Mouse (Mus musculus) G1E (cell line): ENCODE data around the gene Ppm1j. TPM values are rescaled to one million over a fixed set of nuclear protein-coding genes. Genes with fewer than 3 reads are reported as not detected.
A peak's percentile ranks its signal among the peaks of the same experiment; 100 is the strongest.

Source experiments
- ATAC-seq: 2 replicates; pipeline ENCODE4 v1.8.0; 2016; ENCODE audit warnings: mild to moderate bottlenecking; ENCODE audit not compliant: insufficient number of reproducible peaks, poor library complexity, low FRiP score, severe bottlenecking; ENCODE audit errors: extremely low read depth
- DNase-seq: peaks from one replicate; pipeline ENCODE4 v3.0.0; 2012; ENCODE audit warnings: low spot score
- H3K27me3 ChIP-seq: 2 replicates; pipeline ENCODE4 v1.6.1; 2012; ENCODE audit warnings: mild to moderate bottlenecking, low read length, inconsistent platforms; ENCODE audit not compliant: insufficient read depth
- H3K36me3 ChIP-seq: replicated peaks from 2 replicates; pipeline ENCODE3; 2012; ENCODE audit warnings: mild to moderate bottlenecking, inconsistent platforms
- H3K4me1 ChIP-seq: 2 replicates; pipeline ENCODE4 v1.6.1; 2012; ENCODE audit warnings: low read depth, low read length, inconsistent platforms, mixed read lengths; ENCODE audit not compliant: insufficient read depth
- H3K4me3 ChIP-seq: 2 replicates; pipeline ENCODE4 v1.5.1; 2012; ENCODE audit warnings: low read depth, mild to moderate bottlenecking, inconsistent platforms, low read length, moderate library complexity, mixed read lengths
- H3K9me3 ChIP-seq: replicated peaks from 2 replicates; pipeline ENCODE4 v1.6.1; 2012; ENCODE audit warnings: inconsistent platforms
- CTCF ChIP-seq: IDR thresholded peaks from 2 replicates; pipeline ENCODE4 v1.5.1; 2012; ENCODE audit warnings: low read depth, low read length, inconsistent platforms, mixed read lengths
- GATA1 ChIP-seq: IDR thresholded peaks from 2 replicates; pipeline ENCODE4 v1.6.1; 2012; ENCODE audit warnings: borderline replicate concordance, low read length, inconsistent platforms, mixed read lengths
- GATA2 ChIP-seq: IDR thresholded peaks from 2 replicates; pipeline ENCODE4 v1.6.1; 2012; ENCODE audit warnings: low read depth, low read length, inconsistent platforms, borderline replicate concordance
- POLR2AphosphoS5 ChIP-seq: IDR thresholded peaks from 2 replicates; pipeline ENCODE4 v1.6.1; 2012; ENCODE audit warnings: low read depth, low read length, inconsistent platforms; ENCODE audit not compliant: insufficient replicate concordance
- TAL1 ChIP-seq: conservative IDR thresholded peaks from 2 replicates; pipeline ENCODE4 v1.6.1; 2012; ENCODE audit warnings: low read depth, low read length, inconsistent platforms, mixed read lengths
- polyA plus RNA-seq: library from polyadenylated mRNA; stranded (reverse); fragments of >175 nt; gene quantifications from 2 replicates; pipeline ENCODE4 v1.2.3, GENCODE M21; 2012
- total RNA-seq, 2 experiments: library from RNA; stranded (forward) in 1 of 2; stranded (reverse) in 1 of 2; fragments of 200-1000 nt in 1 of 2; fragments of >200 nt in 1 of 2; fragmentation: Nextera tagmentation in 1 of 2; gene quantifications; 2 replicates each; pipeline ENCODE4 v1.2.3; 2014 to 2017

Ppm1j gene
- total and polyA plus RNA-seq, 3 experiments = 0.16 TPM; not detected in 2

- ATAC-seq (no peak), DNase-seq (no peak)
- H3K36me3 ChIP-seq = no peaks in the 10 kb centered on the region
- H3K9me3 ChIP-seq = no peaks in the 10 kb centered on the region
- TF ChIP-seq TAL1 (no peak), CTCF (no peak), GATA1 (no peak), POLR2AphosphoS5 (no peak)
- no peak overlapping the region; the same call in 1 of the 2 replicates for H3K4me3 ChIP-seq
- peaks cover 20% of the 10 kb centered on the region for H3K4me1 ChIP-seq
- peaks cover 90% of the 10 kb centered on the region for H3K27me3 ChIP-seq
Measured at GRCm38 (mm10) chr3:104782061-104782681, 1.3 kb downstream of the Ppm1j start.

GRCm38 (mm10) chr3:104783971-104784500 is 3.2 kb downstream of the Ppm1j start:
- no peaks in the 10 kb centered on the region for H3K36me3 ChIP-seq
- ATAC-seq (no peak), DNase-seq (no peak)
- no peaks in the 10 kb centered on the region for H3K9me3 ChIP-seq
- H3K4me3 ChIP-seq = no peak overlapping the region
- H3K4me1 ChIP-seq = peaks cover 30% of the 10 kb centered on the region
- no peak for TF ChIP-seq POLR2AphosphoS5
- no peak for TF ChIP-seq CTCF
- TF ChIP-seq GATA1 = no peak
- no peak for TF ChIP-seq GATA2
- TF ChIP-seq TAL1 = no peak
- peaks cover 88% of the 10 kb centered on the region for H3K27me3 ChIP-seq

- TF ChIP-seq TAL1 (no peak), POLR2AphosphoS5 (no peak), GATA2 (no peak), GATA1 (no peak), CTCF (no peak)
- H3K9me3 ChIP-seq = no peaks in the 10 kb centered on the region
- DNase-seq = no peak
- no peak overlapping the region for H3K4me3 ChIP-seq
- ATAC-seq = no peak
- H3K4me1 ChIP-seq = peaks cover 37% of the 10 kb centered on the region
- H3K36me3 ChIP-seq = no peaks in the 10 kb centered on the region
- H3K27me3 ChIP-seq = peaks cover 89% of the 10 kb centered on the region
Measured at GRCm38 (mm10) chr3:104785284-104785683, 4.4 kb downstream of the Ppm1j start.

GRCm38 (mm10) chr3:104788075-104788474 is 7.2 kb downstream of the Ppm1j start, which contains the start of gene Rhoc:
TSS of gene Rhoc (plus strand) at chr3:104788375.
- ATAC-seq (no peak), DNase-seq (no peak)
- Histone ChIP-seq H3K4me1 (peaks cover 36% of the 10 kb centered on the region), H3K27me3 (peaks cover 70% of the 10 kb centered on the region), H3K9me3 (no peaks in the 10 kb centered on the region), H3K4me3 (peak within 1 kb of the TSS; percentile 70), H3K36me3 (peaks cover 23% of the 10 kb centered on the region)
- no peak for TF ChIP-seq TAL1
- no peak for TF ChIP-seq GATA2
- TF ChIP-seq GATA1 = no peak
- no peak for TF ChIP-seq CTCF
- TF ChIP-seq POLR2AphosphoS5 = no peak

GRCm38 (mm10) chr3:104788561-104789311 is 7.9 kb downstream of the Ppm1j start:
- ATAC-seq (no peak), DNase-seq (peak; percentile 80)
- Histone ChIP-seq H3K4me1 (peaks cover 41% of the 10 kb centered on the region), H3K27me3 (peaks cover 63% of the 10 kb centered on the region), H3K36me3 (peaks cover 26% of the 10 kb centered on the region), H3K4me3 (peak overlapping the region; percentile 70), H3K9me3 (no peaks in the 10 kb centered on the region)
- TF ChIP-seq TAL1 = no peak
- peak; percentile 29; the same call in 1 of the 2 replicates for TF ChIP-seq CTCF

GRCm38 (mm10) chr3:104789312-104789605 is 8.4 kb downstream of the Ppm1j start:
- ATAC-seq (no peak), DNase-seq (no peak)
- peak overlapping the region; percentile 70; the same call in 1 of the 2 replicates for H3K4me3 ChIP-seq
- peaks cover 46% of the 10 kb centered on the region for H3K4me1 ChIP-seq
- no peak for TF ChIP-seq GATA2
- TF ChIP-seq GATA1 = no peak
- TF ChIP-seq TAL1 = no peak
- TF ChIP-seq CTCF = no peak
- no peak for TF ChIP-seq POLR2AphosphoS5
- H3K27me3 ChIP-seq = peaks cover 58% of the 10 kb centered on the region
- H3K36me3 ChIP-seq = peaks cover 32% of the 10 kb centered on the region
- H3K9me3 ChIP-seq = no peaks in the 10 kb centered on the region
